Mouse (Mus musculus): ENCODE measurements around the gene Spata31d1b. TPM values are rescaled to one million over a fixed set of nuclear protein-coding genes. Genes with fewer than 3 reads are reported as not detected.
A peak's percentile ranks its signal among the peaks of the same experiment; 100 is the strongest.
"Not testable (repeated sequence)": the region's sequence is repeated elsewhere in the genome, so short reads cannot be mapped to it uniquely, and the experiment has no call there.

Spata31d1b gene
- total RNA-seq, 2 experiments from 2014 or later, result not detected

GRCm38 (mm10) chr13:59679306-59679705 lies 32.8 kb upstream of the Spata31d1b start:
- H3K27ac ChIP-seq, result no peak overlapping the region
- H3K4me3 ChIP-seq, result no peak overlapping the region
- no peak for DNase-seq
- TF ChIP-seq CTCF (IDR thresholded peaks at IDR 0.05), result no peak
- intact Hi-C loops (cut with DNase I), result no loop called here

GRCm38 (mm10) chr13:59679908-59680307 lies 32.2 kb upstream of the Spata31d1b start:
- TF ChIP-seq CTCF (IDR thresholded peaks at IDR 0.05), result no peak
- DNase-seq, result no peak
- intact Hi-C loops (cut with DNase I), result no loop called here
- H3K27ac ChIP-seq, result no peak overlapping the region
- no peak overlapping the region for H3K4me3 ChIP-seq

- intact Hi-C loops (cut with DNase I), result no loop called here
- H3K4me3 ChIP-seq, result no peak overlapping the region
- no peak overlapping the region for H3K27ac ChIP-seq
- TF ChIP-seq CTCF (IDR thresholded peaks at IDR 0.05), result no peak
- DNase-seq, result no peak
These were observed 29.5 kb upstream of the Spata31d1b start for GRCm38 (mm10) chr13:59682629-59683028.

GRCm38 (mm10) chr13:59685236-59685635 lies 26.8 kb upstream of the Spata31d1b start:
- Histone ChIP-seq H3K27ac (no peak overlapping the region), H3K4me3 (no peak overlapping the region)
- no peak for TF ChIP-seq CTCF (IDR thresholded peaks at IDR 0.05)
- no peak for DNase-seq
- intact Hi-C loops (cut with DNase I), result no loop called here

GRCm38 (mm10) chr13:59688338-59688770 lies 23.7 kb upstream of the Spata31d1b start:
- peak; percentile 53 for TF ChIP-seq CTCF (IDR thresholded peaks at IDR 0.05)
- no peak for DNase-seq
- intact Hi-C loops (cut with DNase I), result no loop called here
- Histone ChIP-seq H3K27ac (no peak overlapping the region), H3K4me3 (peak overlapping the region; percentile 43)

GRCm38 (mm10) chr13:59689313-59689712 lies 22.8 kb upstream of the Spata31d1b start:
- TF ChIP-seq CTCF (IDR thresholded peaks at IDR 0.05), result no peak
- Histone ChIP-seq H3K27ac (no peak overlapping the region), H3K4me3 (no peak overlapping the region)
- no peak for DNase-seq
- intact Hi-C loops (cut with DNase I), result no loop called here

- DNase-seq, result no peak
- Histone ChIP-seq H3K4me3 (no peak overlapping the region), H3K27ac (no peak overlapping the region)
- TF ChIP-seq CTCF (IDR thresholded peaks at IDR 0.05), result no peak
- intact Hi-C loops (cut with DNase I), result no loop called here
These were observed 22.2 kb upstream of the Spata31d1b start for GRCm38 (mm10) chr13:59689843-59690242.

GRCm38 (mm10) chr13:59690576-59690975 lies 21.5 kb upstream of the Spata31d1b start:
- TF ChIP-seq CTCF (IDR thresholded peaks at IDR 0.05), result no peak
- no peak for DNase-seq
- Histone ChIP-seq H3K27ac (no peak overlapping the region), H3K4me3 (no peak overlapping the region)
- intact Hi-C loops (cut with DNase I), result no loop called here

- no peak overlapping the region for H3K4me3 ChIP-seq
- intact Hi-C loops (cut with DNase I), result no loop called here
- TF ChIP-seq CTCF (IDR thresholded peaks at IDR 0.05), result no peak
- DNase-seq, result no peak
- no peak overlapping the region for H3K27ac ChIP-seq
These were observed 20.6 kb upstream of the Spata31d1b start for GRCm38 (mm10) chr13:59691478-59691877.

- no peak within 1 kb of the TSS for H3K27ac ChIP-seq
- intact Hi-C loops (cut with DNase I), result no loop called here
- no peak within 1 kb of the TSS for H3K4me3 ChIP-seq
- TF ChIP-seq CTCF (IDR thresholded peaks at IDR 0.05), result no peak
- no peak for DNase-seq
These were observed 18.1 kb upstream of the Spata31d1b start, which contains the start of gene 4921517D22Rik for GRCm38 (mm10) chr13:59694008-59694407. Gene 4921517D22Rik, minus strand, starts transcription at chr13:59694108.

GRCm38 (mm10) chr13:59695781-59696180 lies 16.3 kb upstream of the Spata31d1b start:
- no peak for DNase-seq
- no peak for TF ChIP-seq CTCF (IDR thresholded peaks at IDR 0.05)
- Histone ChIP-seq H3K4me3 (no peak overlapping the region), H3K27ac (no peak overlapping the region)
- intact Hi-C loops (cut with DNase I), result no loop called here

GRCm38 (mm10) chr13:59699131-59699530 lies 13.0 kb upstream of the Spata31d1b start:
- Histone ChIP-seq H3K27ac (no peak overlapping the region), H3K4me3 (no peak overlapping the region)
- TF ChIP-seq CTCF (IDR thresholded peaks at IDR 0.05), result no peak
- intact Hi-C loops (cut with DNase I), result no loop called here
- DNase-seq, result no peak

- H3K4me3 ChIP-seq; DNase-seq; intact Hi-C loops (cut with DNase I); H3K27ac ChIP-seq: not testable (repeated sequence)
These were observed 11.9 kb upstream of the Spata31d1b start for GRCm38 (mm10) chr13:59700137-59700536.

- intact Hi-C loops (cut with DNase I), result no loop called here
- no peak overlapping the region for H3K27ac ChIP-seq
- H3K4me3 ChIP-seq, result no peak overlapping the region
- no peak for TF ChIP-seq CTCF (IDR thresholded peaks at IDR 0.05)
- DNase-seq, result no peak
These were observed 8.6 kb upstream of the Spata31d1b start for GRCm38 (mm10) chr13:59703514-59703913.
